ENCODE assay signal across 7 mouse cellular contexts in genomic region chr5:114380209-114381012, GRCm38 (mm10). TPM values are rescaled to one million over a fixed set of nuclear protein-coding genes. Genes with fewer than 3 reads are reported as not detected.
A peak's percentile ranks its signal among the peaks of the same experiment; 100 is the strongest.
DNase-seq lines count a peak whose midpoint lies in the region; ATAC-seq and TF ChIP-seq lines count a peak whose summit lies in the region.

Gene Kctd10, minus strand, starts transcription at chr5:114380508.
Gene Ube3b, plus strand, starts transcription at chr5:114380607.

- peak; percentile 92 for ATAC-seq in intestine, embryonic 16.5 days
- ATAC-seq in midbrain, embryonic 12.5 days (ENCODE audit: low FRiP score, low read depth): peak; percentile 95

- peak within 1 kb of the TSS; percentile 92 for H3K27ac ChIP-seq in intestine, embryonic 16.5 days (ENCODE audit: low read length)
- H3K27ac ChIP-seq in midbrain, embryonic 12.5 days (replicated peaks): peak within 1 kb of the TSS; percentile 90
- H3K27ac ChIP-seq in small intestine, adult 2 months (ENCODE audit: insufficient read depth, low read depth, low read length): peak within 1 kb of the TSS; percentile 83

- peak; percentile 17; the same call in 1 of the 2 replicates for TF ChIP-seq CTCF in small intestine, adult 2 months (IDR thresholded peaks at IDR 0.05; ENCODE audit: extremely low read depth, insufficient read length, insufficient replicate concordance, low read depth, low read length)

- peak within 1 kb of the TSS; percentile 90 for H3K4me3 ChIP-seq in intestine, embryonic 16.5 days (ENCODE audit: low read length)
- peak within 1 kb of the TSS; percentile 88 for H3K4me3 ChIP-seq in midbrain, embryonic 12.5 days
- H3K4me3 ChIP-seq in small intestine, adult 2 months (ENCODE audit: low read depth, low read length): peak within 1 kb of the TSS; percentile 69

- no peaks in the 10 kb centered on the region for H3K36me3 ChIP-seq in intestine, embryonic 16.5 days (ENCODE audit: control insufficient read depth, insufficient read depth, low read length)
- peaks cover 22% of the 10 kb centered on the region for H3K36me3 ChIP-seq in midbrain, embryonic 12.5 days
- peaks cover 8% of the 10 kb centered on the region; the same call in 1 of the 2 replicates for H3K36me3 ChIP-seq in small intestine, adult 2 months (ENCODE audit: control insufficient read depth, insufficient read depth, low read length)

- peaks cover 48% of the 10 kb centered on the region for H3K4me1 ChIP-seq in intestine, embryonic 16.5 days (ENCODE audit: control insufficient read depth, insufficient read depth, low read length)
- H3K4me1 ChIP-seq in midbrain, embryonic 12.5 days: peaks cover 38% of the 10 kb centered on the region
- H3K4me1 ChIP-seq in small intestine, adult 2 months (ENCODE audit: control insufficient read depth, insufficient read depth, insufficient read length, low read length): peaks cover 20% of the 10 kb centered on the region

- H3K4me2 ChIP-seq in intestine, embryonic 16.5 days (ENCODE audit: low read depth, low read length): peak within 1 kb of the TSS; percentile 85
- H3K4me2 ChIP-seq in midbrain, embryonic 12.5 days (replicated peaks): peak within 1 kb of the TSS; percentile 85

- no peaks in the 10 kb centered on the region for H3K9me3 ChIP-seq in intestine, embryonic 16.5 days (ENCODE audit: control insufficient read depth, low read length)
- H3K9me3 ChIP-seq in midbrain, embryonic 12.5 days: no peaks in the 10 kb centered on the region

- intact Hi-C loops in left cerebral cortex, postnatal 4 days (cut with DNase I): loop anchor here (5.0 kb wide), 1 partner anchor 68 kb away; no protein-coding TSS in a partner anchor

- H3K9ac ChIP-seq in intestine, embryonic 16.5 days (ENCODE audit: low read depth, low read length): peak within 1 kb of the TSS; percentile 98
- peak within 1 kb of the TSS; percentile 93 for H3K9ac ChIP-seq in midbrain, embryonic 12.5 days (replicated peaks)

- DNase-seq in adrenal gland, adult 8-10 months: peak; percentile 71
- peak; percentile 92 for DNase-seq in embryo, embryonic 9.5 days (ENCODE audit: extremely low spot score)
- DNase-seq in gastrocnemius, postnatal 4 days (ENCODE audit: low spot score in 2 of 2): peak; percentile 71 to 84
- DNase-seq in left cerebral cortex, postnatal 4 days: peak; percentile 96

- TF ChIP-seq POLR2A in small intestine, adult 2 months (IDR thresholded peaks at IDR 0.05; ENCODE audit: low read depth, low read length): peak; percentile 92

- under 1% methylated on average over 73 of the region's 74 CpGs for WGBS in intestine, embryonic 16.5 days
- WGBS in midbrain, embryonic 12.5 days: under 1% methylated on average over 73 of the region's 74 CpGs
- 1% methylated on average over 73 of the region's 74 CpGs for WGBS in small intestine, adult 2 months

- no peaks in the 10 kb centered on the region for H3K27me3 ChIP-seq in intestine, embryonic 16.5 days (replicated peaks; ENCODE audit: control insufficient read depth, insufficient read depth, low read length)
- H3K27me3 ChIP-seq in midbrain, embryonic 12.5 days: no peaks in the 10 kb centered on the region
- H3K27me3 ChIP-seq in small intestine, adult 2 months (ENCODE audit: control insufficient read depth, insufficient read depth, low read length): no peaks in the 10 kb centered on the region

RNA-seq across cellular contexts. Expression of gene Kctd10, which starts in this region (rescaled TPM):
- total RNA-seq in adrenal gland, adult 8-10 months (2022): 10 to 100 TPM; 69.8 to 78.5 (median 71.8) TPM
- 10 to 100 TPM; 38.0 to 40.7 TPM for total RNA-seq in gastrocnemius, postnatal 4 days (2021)
- 132 and 137 TPM in 2 replicates for polyA plus RNA-seq in intestine, embryonic 16.5 days (2015; fragmentation: Nextera tagmentation; extraction: Ambion mirVana)
- total RNA-seq in left cerebral cortex, postnatal 4 days (2021): 10 to 100 TPM; 61.6 to 63.0 TPM
- 107 and 111 TPM in 2 replicates for polyA plus RNA-seq in midbrain, embryonic 12.5 days (2016; fragmentation: Nextera tagmentation; extraction: Ambion mirVana)
- 47.1 and 80.2 TPM in 2 replicates for polyA plus RNA-seq in small intestine, adult 2 months (2012; rRNA removed)

RNA-seq across cellular contexts. Expression of gene Ube3b, which starts in this region (rescaled TPM):
- total RNA-seq in adrenal gland, adult 8-10 months (2022): 10 to 100 TPM; 74.7 to 93.2 (median 79.1) TPM
- 10 to 100 TPM; 54.2 to 59.3 TPM for total RNA-seq in gastrocnemius, postnatal 4 days (2021)
- 36.4 and 43.5 TPM in 2 replicates for polyA plus RNA-seq in intestine, embryonic 16.5 days (2015; fragmentation: Nextera tagmentation; extraction: Ambion mirVana)
- 10 to 100 TPM; 67.7 to 68.4 TPM for total RNA-seq in left cerebral cortex, postnatal 4 days (2021)
- polyA plus RNA-seq in midbrain, embryonic 12.5 days (2016; fragmentation: Nextera tagmentation; extraction: Ambion mirVana): 57.4 and 59.4 TPM in 2 replicates
- 36.6 and 76.1 TPM in 2 replicates for polyA plus RNA-seq in small intestine, adult 2 months (2012; rRNA removed)

Comparison
In these comparisons a context has a peak if more than half of its experiments do, and no peak if none do; other contexts are left out.
1. Peak in every context shown above with its lines: DNase-seq, ATAC-seq, H3K4me3 ChIP-seq and H3K27ac ChIP-seq.